Comparison of ENCODE assay signal across 8 mouse cellular contexts in genomic region chr2:134826111-134827005, GRCm38 (mm10). TPM values are rescaled to one million over a fixed set of nuclear protein-coding genes. Genes with fewer than 3 reads are reported as not detected.
DNase-seq lines count a peak whose midpoint lies in the region; ATAC-seq and TF ChIP-seq lines count a peak whose summit lies in the region.

No protein-coding gene starts in this region.

- TF ChIP-seq CTCF in forebrain, postnatal 0 days (IDR thresholded peaks at IDR 0.05; ENCODE audit: low read depth), result no peak

- 0 out of 2 replicates have a peak overlapping the region, but pooled peaks have one; percentile 20 for H3K27ac ChIP-seq in heart, embryonic 15.5 days
- 0 out of 2 replicates have a peak overlapping the region, but pooled peaks have one; percentile 21 for H3K27ac ChIP-seq in forebrain, postnatal 0 days (ENCODE audit: low read depth, low read length)

- H3K27me3 ChIP-seq in heart, embryonic 15.5 days, result no peaks in the 10 kb centered on the region
- H3K27me3 ChIP-seq in forebrain, postnatal 0 days (ENCODE audit: insufficient read depth, low read length), result no peaks in the 10 kb centered on the region

- peaks cover 11% of the 10 kb centered on the region for H3K4me1 ChIP-seq in heart, embryonic 15.5 days (replicated peaks)
- H3K4me1 ChIP-seq in forebrain, postnatal 0 days (ENCODE audit: insufficient read depth), result peaks cover 13% of the 10 kb centered on the region

- no peak for DNase-seq in heart, postnatal 36 days
- DNase-seq in cerebellum, postnatal 14 days, result peak; percentile 48 to 64
- DNase-seq in forebrain, postnatal 0 days, result peak; percentile 11
- DNase-seq in mesoderm, embryonic 11.5 days (ENCODE audit: low read depth, low spot score), result peak; percentile 45
- no peak for DNase-seq in T-cell, adult 2 months (ENCODE audit: low spot score)
- no peak for DNase-seq in thymus, postnatal 0 days (ENCODE audit: low spot score)
- DNase-seq in right cerebral cortex, adult 18-20 months, result no peak

- no peaks in the 10 kb centered on the region for H3K36me3 ChIP-seq in heart, embryonic 15.5 days
- no peaks in the 10 kb centered on the region for H3K36me3 ChIP-seq in forebrain, postnatal 0 days (ENCODE audit: insufficient read depth)

- no peak overlapping the region for H3K9ac ChIP-seq in heart, embryonic 15.5 days
- H3K9ac ChIP-seq in forebrain, postnatal 0 days, result no peak overlapping the region

- no peak overlapping the region for H3K4me2 ChIP-seq in heart, embryonic 15.5 days
- H3K4me2 ChIP-seq in forebrain, postnatal 0 days (ENCODE audit: low read depth), result no peak overlapping the region

- H3K9me3 ChIP-seq in heart, embryonic 15.5 days (replicated peaks), result no peaks in the 10 kb centered on the region
- no peaks in the 10 kb centered on the region for H3K9me3 ChIP-seq in forebrain, postnatal 0 days (ENCODE audit: low read length)

- ATAC-seq in heart, embryonic 15.5 days (replicated peaks; ENCODE audit: insufficient number of reproducible peaks, insufficient read depth, low FRiP score, low read depth), result no peak
- ATAC-seq in forebrain, postnatal 0 days, result no peak; the same call in 1 of the 2 replicates

- WGBS in heart, embryonic 15.5 days, result 36% methylated on average over 8 of the region's 8 CpGs
- whole genome bisulfite sequencing in forebrain, postnatal 0 days, result 25% methylated on average over 8 of the region's 8 CpGs

- intact Hi-C loops in heart, postnatal 36 days (cut with DNase I), result no loop called here

- no peak overlapping the region for H3K4me3 ChIP-seq in heart, embryonic 15.5 days
- H3K4me3 ChIP-seq in forebrain, postnatal 0 days (ENCODE audit: low read depth, low read length), result no peak overlapping the region

RNA-seq across cellular contexts. Expression of gene Plcb1, which starts 40.5 kb away (rescaled TPM):
- polyA plus RNA-seq in heart, embryonic 15.5 days (2015; fragmentation: Nextera tagmentation; extraction: Ambion mirVana), result 5.2 and 6.4 TPM in 2 replicates
- total RNA-seq in heart, postnatal 36 days (2021), result 1 to 10 TPM; 4.0 to 4.7 TPM
- total RNA-seq in forebrain, postnatal 0 days (2014; rRNA removed), result 58.2 and 61.8 TPM in 2 replicates
- 20.7 and 37.7 TPM in 2 replicates for polyA plus RNA-seq in forebrain, postnatal 0 days (2015; fragmentation: Nextera tagmentation; extraction: Ambion mirVana)
- 0.72 and 1.5 TPM in 2 replicates for polyA plus RNA-seq in thymus, postnatal 0 days (2015; fragmentation: Nextera tagmentation; extraction: Ambion mirVana)

Comparison
In these comparisons a context has a peak if more than half of its experiments do, and no peak if none do; other contexts are left out.
1. DNase-seq: peak in cerebellum, postnatal 14 days (2 of 2), forebrain, postnatal 0 days (single experiment) and mesoderm, embryonic 11.5 days (single experiment); none in heart, postnatal 36 days (0 of 2), T-cell, adult 2 months (single experiment), thymus, postnatal 0 days (single experiment) and right cerebral cortex, adult 18-20 months (single experiment).